Mouse (Mus musculus): ENCODE results near the gene Rimbp2. TPM values are rescaled to one million over a fixed set of nuclear protein-coding genes. Genes with fewer than 3 reads are reported as not detected.
A peak's percentile ranks its signal among the peaks of the same experiment; 100 is the strongest.
"Not testable (repeated sequence)": the region's sequence is repeated elsewhere in the genome, so short reads cannot be mapped to it uniquely, and the experiment has no call there.

Rimbp2 gene
- polyA plus RNA-seq, 1 experiment from 2014 or later, result 6.8 TPM

DNA sequence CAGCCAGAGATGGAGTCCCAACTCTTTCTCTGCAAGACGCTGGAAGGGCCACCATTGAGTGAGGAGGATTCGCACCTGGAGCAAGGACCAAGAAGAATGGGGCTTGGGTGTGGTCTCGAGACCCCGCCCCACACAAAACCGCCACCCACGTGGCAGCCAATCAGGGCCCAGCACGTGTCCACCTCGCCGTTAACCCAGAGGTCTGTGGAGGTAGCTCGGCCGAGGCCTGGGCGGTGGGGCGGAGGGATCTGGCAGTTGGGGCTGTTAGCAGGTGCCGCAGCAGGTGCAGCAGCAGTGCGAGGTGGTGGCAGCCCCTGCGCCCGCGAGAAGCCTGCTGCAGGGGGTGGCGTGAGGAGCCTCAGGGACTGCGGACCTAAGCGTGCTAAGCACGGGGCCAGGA is 217.4 kb downstream of the Rimbp2 start:
- no peak for ATAC-seq
- no peak overlapping the region for H3K4me2 ChIP-seq (ENCODE audit: low read length)
- H3K36me3 ChIP-seq (ENCODE audit: control insufficient read depth, insufficient read depth, low read length), result no peaks in the 10 kb centered on the region
- H3K9ac ChIP-seq (ENCODE audit: low read depth, low read length), result no peak overlapping the region
- peaks cover 9% of the 10 kb centered on the region for H3K4me1 ChIP-seq (ENCODE audit: control insufficient read depth, insufficient read depth, low read length)
- 84% methylated on average over 22 of the region's 22 CpGs for WGBS
- H3K27me3 ChIP-seq (ENCODE audit: control insufficient read depth, insufficient read depth, low read depth, low read length), result no peaks in the 10 kb centered on the region; the same call in 1 of the 2 replicates
- H3K9me3 ChIP-seq (replicated peaks; ENCODE audit: control insufficient read depth, low read length, poor library complexity, severe bottlenecking), result no peaks in the 10 kb centered on the region
- no peak overlapping the region for H3K4me3 ChIP-seq (ENCODE audit: low read depth, low read length)
- H3K27ac ChIP-seq (ENCODE audit: low read length), result no peak overlapping the region

DNA sequence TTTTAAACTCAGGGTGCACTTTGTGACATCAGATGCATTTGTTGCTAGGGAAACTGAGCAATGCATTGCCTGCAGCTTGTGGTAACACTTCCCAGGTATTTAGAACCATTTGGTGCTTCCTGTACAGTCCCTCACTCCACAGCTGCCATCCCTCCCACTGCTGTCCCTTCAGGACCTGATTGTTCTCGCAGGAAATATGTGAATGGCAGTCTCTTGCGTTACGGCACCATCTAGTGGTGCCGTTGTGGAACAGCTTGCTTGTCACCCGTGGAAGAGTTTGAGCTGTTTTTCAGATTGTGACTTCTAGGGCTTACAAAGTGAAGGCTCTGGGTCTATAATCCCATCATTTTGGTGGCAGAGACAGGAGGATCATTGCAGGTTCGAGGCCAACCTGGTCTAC is 219.3 kb downstream of the Rimbp2 start:
- Histone ChIP-seq H3K9me3 (replicated peaks; ENCODE audit: control insufficient read depth, low read length, poor library complexity, severe bottlenecking) (no peaks in the 10 kb centered on the region), H3K4me3 (ENCODE audit: low read depth, low read length) (no peak overlapping the region), H3K4me2 (ENCODE audit: low read length) (no peak overlapping the region), H3K36me3 (ENCODE audit: control insufficient read depth, insufficient read depth, low read length) (no peaks in the 10 kb centered on the region), H3K9ac (ENCODE audit: low read depth, low read length) (no peak overlapping the region), H3K27me3 (ENCODE audit: control insufficient read depth, insufficient read depth, low read depth, low read length) (no peaks in the 10 kb centered on the region), H3K27ac (ENCODE audit: low read length) (no peak overlapping the region), H3K4me1 (ENCODE audit: control insufficient read depth, insufficient read depth, low read length) (peaks cover under 1% of the 10 kb centered on the region; the same call in 1 of the 2 replicates)
- 6% methylated on average over 6 of the region's 6 CpGs for WGBS
- ATAC-seq, result 0 out of 2 replicates have a peak, but pooled peaks have one; percentile 56

DNA sequence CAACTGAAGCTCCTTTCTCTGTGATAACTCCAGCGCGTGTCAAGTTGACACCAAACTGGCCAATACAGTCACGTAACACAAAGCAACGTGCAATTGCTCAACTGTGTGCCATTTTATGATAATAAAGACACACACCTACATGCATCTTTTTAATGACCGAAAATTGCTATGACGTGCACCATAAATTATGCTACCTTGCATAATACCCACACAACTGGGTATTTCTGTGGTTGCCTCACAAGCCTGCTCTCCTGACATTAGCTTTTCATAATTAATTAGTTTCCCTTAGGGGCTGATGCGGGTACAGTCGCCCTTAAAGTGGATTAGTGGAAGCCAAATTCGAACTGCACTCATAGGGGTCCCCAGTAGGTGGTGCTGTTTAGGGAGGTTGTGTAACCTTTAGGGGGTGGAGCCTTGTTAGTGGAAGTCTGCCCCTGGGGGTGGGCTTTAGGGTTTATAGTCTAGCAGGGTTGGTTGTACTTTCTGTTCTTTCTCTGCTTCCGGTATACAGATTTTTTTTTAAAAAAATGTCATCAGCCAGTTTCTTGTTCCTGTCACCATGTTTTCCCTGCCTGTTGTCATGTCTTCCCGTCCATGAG is 220.8 kb downstream of the Rimbp2 start:
- ATAC-seq, result no peak
- Histone ChIP-seq H3K9me3 (replicated peaks; ENCODE audit: control insufficient read depth, low read length, poor library complexity, severe bottlenecking) (no peaks in the 10 kb centered on the region), H3K4me3 (ENCODE audit: low read depth, low read length) (no peak overlapping the region), H3K9ac (ENCODE audit: low read depth, low read length) (no peak overlapping the region), H3K4me2 (ENCODE audit: low read length) (no peak overlapping the region), H3K4me1 (ENCODE audit: control insufficient read depth, insufficient read depth, low read length) (no peaks in the 10 kb centered on the region), H3K36me3 (ENCODE audit: control insufficient read depth, insufficient read depth, low read length) (no peaks in the 10 kb centered on the region), H3K27me3 (ENCODE audit: control insufficient read depth, insufficient read depth, low read depth, low read length) (no peaks in the 10 kb centered on the region), H3K27ac (ENCODE audit: low read length) (no peak overlapping the region)
- WGBS, result 66% methylated on average over 11 of the region's 11 CpGs

DNA sequence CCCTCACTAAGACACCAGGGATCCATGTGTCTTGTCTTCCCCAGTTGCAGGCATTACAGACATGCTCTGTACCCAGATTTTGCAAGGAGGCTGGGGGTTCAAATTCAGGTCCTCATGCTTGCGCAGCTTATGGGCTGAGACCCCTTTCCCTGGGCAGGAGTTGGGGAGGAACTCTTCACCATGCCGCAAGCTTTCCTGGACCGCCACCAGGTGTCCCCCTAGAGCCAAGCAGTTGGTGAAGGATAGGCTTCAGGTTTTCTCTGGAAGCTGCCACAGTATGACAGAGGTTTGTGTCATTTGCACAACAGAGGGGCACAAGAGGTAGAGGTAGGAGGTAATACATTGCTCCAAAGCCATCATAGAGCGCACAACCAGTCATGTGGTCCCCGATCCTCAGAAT is 222.7 kb downstream of the Rimbp2 start:
- no peak overlapping the region for H3K27ac ChIP-seq (ENCODE audit: low read length)
- H3K4me3 ChIP-seq (ENCODE audit: low read depth, low read length), result no peak overlapping the region
- no peaks in the 10 kb centered on the region for H3K27me3 ChIP-seq (ENCODE audit: control insufficient read depth, insufficient read depth, low read depth, low read length)
- 44% methylated on average over 5 of the region's 5 CpGs for WGBS
- H3K9me3 ChIP-seq (replicated peaks; ENCODE audit: control insufficient read depth, low read length, poor library complexity, severe bottlenecking), result no peaks in the 10 kb centered on the region
- ATAC-seq, result no peak
- H3K4me2 ChIP-seq (ENCODE audit: low read length), result no peak overlapping the region
- H3K36me3 ChIP-seq (ENCODE audit: control insufficient read depth, insufficient read depth, low read length), result no peaks in the 10 kb centered on the region
- H3K9ac ChIP-seq (ENCODE audit: low read depth, low read length), result no peak overlapping the region
- no peaks in the 10 kb centered on the region for H3K4me1 ChIP-seq (ENCODE audit: control insufficient read depth, insufficient read depth, low read length)

DNA sequence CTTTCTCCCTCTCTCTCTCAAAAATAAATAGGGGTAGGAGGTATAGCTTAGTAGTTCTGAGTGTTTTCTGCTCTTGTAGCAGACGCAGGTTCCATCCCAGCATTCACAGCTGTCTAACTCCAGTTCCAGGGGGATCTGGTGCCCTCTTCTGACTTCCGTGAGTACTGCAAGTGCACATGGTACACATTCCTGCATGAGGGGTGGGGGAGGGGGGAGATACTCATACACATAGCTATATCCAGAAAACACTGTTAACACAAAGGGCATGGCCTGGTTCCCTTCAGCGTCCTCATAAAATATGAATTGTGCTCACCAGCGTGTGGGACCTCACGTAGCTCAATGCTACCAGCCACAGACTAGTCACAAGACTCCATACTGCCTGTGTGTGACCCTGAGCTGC is 223.9 kb downstream of the Rimbp2 start:
- H3K9ac ChIP-seq (ENCODE audit: low read depth, low read length), result no peak overlapping the region
- no peak overlapping the region for H3K4me2 ChIP-seq (ENCODE audit: low read length)
- H3K27me3 ChIP-seq (ENCODE audit: control insufficient read depth, insufficient read depth, low read depth, low read length), result no peaks in the 10 kb centered on the region
- no peak for ATAC-seq
- H3K9me3 ChIP-seq (replicated peaks; ENCODE audit: control insufficient read depth, low read length, poor library complexity, severe bottlenecking), result no peaks in the 10 kb centered on the region
- H3K4me1 ChIP-seq (ENCODE audit: control insufficient read depth, insufficient read depth, low read length), result no peaks in the 10 kb centered on the region
- no peak overlapping the region for H3K4me3 ChIP-seq (ENCODE audit: low read depth, low read length)
- H3K36me3 ChIP-seq (ENCODE audit: control insufficient read depth, insufficient read depth, low read length), result no peaks in the 10 kb centered on the region
- no peak overlapping the region for H3K27ac ChIP-seq (ENCODE audit: low read length)
- 75% methylated on average over 5 of the region's 5 CpGs for WGBS

DNA sequence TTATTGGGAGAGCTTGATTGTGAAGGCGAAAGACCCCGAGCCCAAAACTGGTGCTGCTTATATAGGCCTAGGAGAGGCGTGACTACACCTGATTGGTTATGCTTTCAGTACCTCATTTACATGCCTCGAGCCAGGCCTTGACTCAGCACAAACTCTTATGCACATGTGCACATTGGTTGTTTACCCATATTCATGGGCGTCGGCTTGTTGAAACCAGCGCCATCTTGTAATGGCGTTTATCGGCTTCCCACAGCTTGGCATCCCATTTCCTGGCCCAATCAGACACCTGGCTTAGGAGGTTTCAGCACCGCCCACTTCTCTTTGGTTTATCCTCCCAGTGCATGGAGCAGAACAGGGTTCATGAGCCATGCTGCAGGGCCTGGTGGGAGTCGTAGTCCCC is 232.8 kb downstream of the Rimbp2 start:
- H3K36me3 ChIP-seq (ENCODE audit: control insufficient read depth, insufficient read depth, low read length); H3K9ac ChIP-seq (ENCODE audit: low read depth, low read length); H3K27ac ChIP-seq (ENCODE audit: low read length); H3K4me2 ChIP-seq (ENCODE audit: low read length); H3K9me3 ChIP-seq (replicated peaks; ENCODE audit: control insufficient read depth, low read length, poor library complexity, severe bottlenecking); ATAC-seq; H3K4me1 ChIP-seq (ENCODE audit: control insufficient read depth, insufficient read depth, low read length); H3K27me3 ChIP-seq (ENCODE audit: control insufficient read depth, insufficient read depth, low read depth, low read length); H3K4me3 ChIP-seq (ENCODE audit: low read depth, low read length): not testable (repeated sequence)
- 93% methylated on average over 11 of the region's 11 CpGs for WGBS

DNA sequence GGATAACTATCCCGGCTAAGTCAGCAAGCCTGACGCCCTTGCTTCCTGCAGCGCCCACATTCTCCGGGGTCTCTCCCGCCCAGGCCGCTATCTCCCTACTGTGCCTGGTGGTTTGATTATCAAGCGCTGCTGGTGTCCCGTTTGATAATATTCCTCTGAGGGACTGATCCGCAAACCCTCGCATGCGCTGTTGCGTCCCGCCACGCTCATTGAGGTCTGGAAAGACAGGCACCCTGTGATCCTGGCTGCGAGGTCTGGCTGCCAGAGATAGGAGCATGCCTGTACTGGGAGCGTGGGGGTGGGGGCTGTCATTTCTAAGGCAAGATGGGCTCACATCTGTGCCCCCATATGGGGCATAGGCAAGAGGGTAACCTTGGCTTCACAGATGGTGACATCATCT is 238.1 kb downstream of the Rimbp2 start:
- H3K4me1 ChIP-seq (ENCODE audit: control insufficient read depth, insufficient read depth, low read length), result no peaks in the 10 kb centered on the region
- no peaks in the 10 kb centered on the region for H3K27me3 ChIP-seq (ENCODE audit: control insufficient read depth, insufficient read depth, low read depth, low read length)
- no peaks in the 10 kb centered on the region for H3K9me3 ChIP-seq (replicated peaks; ENCODE audit: control insufficient read depth, low read length, poor library complexity, severe bottlenecking)
- WGBS, result 67% methylated on average over 16 of the region's 16 CpGs
- H3K4me3 ChIP-seq (ENCODE audit: low read depth, low read length), result no peak overlapping the region
- H3K27ac ChIP-seq (ENCODE audit: low read length), result no peak overlapping the region
- H3K4me2 ChIP-seq (ENCODE audit: low read length), result no peak overlapping the region
- H3K9ac ChIP-seq (ENCODE audit: low read depth, low read length), result no peak overlapping the region
- no peaks in the 10 kb centered on the region for H3K36me3 ChIP-seq (ENCODE audit: control insufficient read depth, insufficient read depth, low read length)
- ATAC-seq, result no peak

DNA sequence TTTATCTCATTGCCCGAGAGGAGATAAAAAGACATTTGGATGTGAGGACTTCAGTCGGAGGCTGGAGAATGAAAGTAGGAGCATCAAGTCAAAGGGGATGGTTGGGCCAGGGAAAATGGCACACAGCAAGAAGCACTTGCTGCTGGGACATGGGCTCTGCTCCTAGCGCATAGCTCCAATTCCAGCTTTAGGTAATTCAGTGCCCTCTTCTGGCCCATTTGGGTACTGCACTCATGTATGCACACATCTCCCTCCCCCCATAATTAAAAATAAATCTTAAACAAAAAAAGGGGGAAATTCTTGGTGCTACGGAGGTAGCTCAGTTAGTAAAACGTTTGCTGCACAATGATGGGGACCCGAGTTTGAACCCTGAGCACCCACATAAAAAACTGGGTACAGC is 241.4 kb downstream of the Rimbp2 start:
- 91% methylated on average over 6 of the region's 6 CpGs for WGBS
- no peak overlapping the region for H3K27ac ChIP-seq (ENCODE audit: low read length)
- no peak for ATAC-seq

DNA sequence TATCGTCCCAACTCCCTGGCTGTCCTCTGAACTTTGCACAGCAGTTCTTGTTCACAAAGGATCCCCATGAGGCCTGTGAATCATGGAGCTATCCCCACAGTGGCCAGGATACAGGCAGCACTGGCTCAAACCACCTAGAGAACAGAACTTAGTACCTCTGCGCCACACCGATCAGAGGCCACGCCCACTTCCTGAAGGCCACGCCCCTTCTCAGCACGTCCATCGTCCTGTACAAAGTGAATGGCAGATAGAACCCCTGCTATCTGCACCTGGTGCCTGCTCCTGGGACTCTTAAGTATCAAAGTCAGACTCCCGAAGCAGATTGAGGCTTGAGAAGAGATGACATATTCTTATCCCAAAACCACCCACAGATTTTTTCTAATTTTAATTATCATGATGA is 242.7 kb downstream of the Rimbp2 start:
- Histone ChIP-seq H3K4me1 (ENCODE audit: control insufficient read depth, insufficient read depth, low read length) (no peaks in the 10 kb centered on the region), H3K9me3 (replicated peaks; ENCODE audit: control insufficient read depth, low read length, poor library complexity, severe bottlenecking) (no peaks in the 10 kb centered on the region), H3K4me2 (ENCODE audit: low read length) (no peak overlapping the region), H3K9ac (ENCODE audit: low read depth, low read length) (no peak overlapping the region), H3K36me3 (ENCODE audit: control insufficient read depth, insufficient read depth, low read length) (no peaks in the 10 kb centered on the region), H3K27ac (ENCODE audit: low read length) (no peak overlapping the region), H3K4me3 (ENCODE audit: low read depth, low read length) (no peak overlapping the region), H3K27me3 (ENCODE audit: control insufficient read depth, insufficient read depth, low read depth, low read length) (no peaks in the 10 kb centered on the region)
- no peak for ATAC-seq
- WGBS, result 17% methylated on average over 8 of the region's 8 CpGs

More for the DNA sequence above, 241.4 kb downstream of the Rimbp2 start:
- Histone ChIP-seq H3K9me3 (replicated peaks; ENCODE audit: control insufficient read depth, low read length, poor library complexity, severe bottlenecking) (no peaks in the 10 kb centered on the region), H3K36me3 (ENCODE audit: control insufficient read depth, insufficient read depth, low read length) (no peaks in the 10 kb centered on the region), H3K4me1 (ENCODE audit: control insufficient read depth, insufficient read depth, low read length) (no peaks in the 10 kb centered on the region), H3K4me2 (ENCODE audit: low read length) (no peak overlapping the region), H3K27me3 (ENCODE audit: control insufficient read depth, insufficient read depth, low read depth, low read length) (no peaks in the 10 kb centered on the region), H3K4me3 (ENCODE audit: low read depth, low read length) (no peak overlapping the region), H3K9ac (ENCODE audit: low read depth, low read length) (no peak overlapping the region)
